ENCODE assay signal across 9 mouse cellular contexts in genomic region chr7:92984701-92985682, GRCm38 (mm10).
DNase-seq lines count a peak whose midpoint lies in the region; ATAC-seq and TF ChIP-seq lines count a peak whose summit lies in the region.
"Had no signal": no experiment of that assay in that cellular context is flagged by ENCODE, and none has a peak within 500 bp of the region (broad histone marks: within the 10 kb centered on the region; RNA-seq: fewer than 3 reads in every experiment).

No protein-coding gene starts in this region.

- H3K9ac ChIP-seq in forebrain, embryonic 14.5 days (ENCODE audit: low read length): peak overlapping the region; percentile 6; the same call in 1 of the 2 replicates
- no peak overlapping the region for H3K9ac ChIP-seq in intestine, embryonic 15.5 days
- no peak overlapping the region; the same call in 1 of the 2 replicates for H3K9ac ChIP-seq in stomach, embryonic 16.5 days (ENCODE audit: low read length)
- no peak overlapping the region for H3K9ac ChIP-seq in liver, embryonic 11.5 days (ENCODE audit: low read depth, low read length)
- H3K9ac ChIP-seq: limb, embryonic 12.5 days had no signal

- no peak for DNase-seq in gastrocnemius, adult 2 months
- no peak for DNase-seq in gastrocnemius, postnatal 25 days
- DNase-seq in cerebellum, adult 11-12 months: peak; percentile 52
- peak; percentile 79 for DNase-seq in forebrain, embryonic 14.5 days (ENCODE audit: low spot score)
- DNase-seq in urinary bladder, adult 2 months (ENCODE audit: low spot score): no peak
- DNase-seq in liver, embryonic 11.5 days (ENCODE audit: low spot score): no peak

- no peaks in the 10 kb centered on the region for H3K9me3 ChIP-seq in forebrain, embryonic 14.5 days (replicated peaks; ENCODE audit: control insufficient read depth, low read length)
- no peaks in the 10 kb centered on the region for H3K9me3 ChIP-seq in intestine, embryonic 15.5 days
- H3K9me3 ChIP-seq in stomach, embryonic 16.5 days (replicated peaks; ENCODE audit: control insufficient read depth, low read length): no peaks in the 10 kb centered on the region
- no peaks in the 10 kb centered on the region for H3K9me3 ChIP-seq in liver, embryonic 11.5 days (ENCODE audit: control insufficient read depth, low read length)
- H3K9me3 ChIP-seq: limb, embryonic 12.5 days had no signal

- H3K27me3 ChIP-seq in forebrain, embryonic 14.5 days (replicated peaks; ENCODE audit: control insufficient read depth, insufficient read depth, low read length): no peaks in the 10 kb centered on the region
- no peaks in the 10 kb centered on the region for H3K27me3 ChIP-seq in intestine, embryonic 15.5 days (replicated peaks)
- no peaks in the 10 kb centered on the region for H3K27me3 ChIP-seq in stomach, embryonic 16.5 days (ENCODE audit: control insufficient read depth, insufficient read depth, low read length)
- no peaks in the 10 kb centered on the region for H3K27me3 ChIP-seq in liver, embryonic 11.5 days (replicated peaks; ENCODE audit: control insufficient read depth, insufficient read depth, low read length)
- H3K27me3 ChIP-seq: limb, embryonic 12.5 days had no signal

- peak overlapping the region; percentile 39 for H3K4me2 ChIP-seq in forebrain, embryonic 14.5 days (ENCODE audit: low read length)
- H3K4me2 ChIP-seq in intestine, embryonic 15.5 days (replicated peaks): no peak overlapping the region
- H3K4me2 ChIP-seq in stomach, embryonic 16.5 days (ENCODE audit: low read depth, low read length): peak overlapping the region; percentile 18
- H3K4me2 ChIP-seq in liver, embryonic 11.5 days: no peak overlapping the region
- H3K4me2 ChIP-seq: limb, embryonic 12.5 days had no signal

- intact Hi-C loops in gastrocnemius, adult 2 months (cut with DNase I): no loop called here

- no peak for TF ChIP-seq CTCF in gastrocnemius, adult 2 months (IDR thresholded peaks at IDR 0.05)

- ATAC-seq in forebrain, embryonic 14.5 days: peak; percentile 90
- ATAC-seq in intestine, embryonic 15.5 days: peak; percentile 47; the same call in 1 of the 2 replicates
- peak; percentile 60; the same call in 1 of the 2 replicates for ATAC-seq in stomach, embryonic 16.5 days (ENCODE audit: insufficient read depth, low FRiP score)
- no peak; the same call in 1 of the 2 replicates for ATAC-seq in liver, embryonic 11.5 days (replicated peaks; ENCODE audit: low FRiP score)

- H3K36me3 ChIP-seq in forebrain, embryonic 14.5 days (ENCODE audit: control insufficient read depth, insufficient read depth, low read length): no peaks in the 10 kb centered on the region
- no peaks in the 10 kb centered on the region for H3K36me3 ChIP-seq in intestine, embryonic 15.5 days
- H3K36me3 ChIP-seq in stomach, embryonic 16.5 days (ENCODE audit: control insufficient read depth, insufficient read depth, low read length): no peaks in the 10 kb centered on the region
- no peaks in the 10 kb centered on the region for H3K36me3 ChIP-seq in liver, embryonic 11.5 days (ENCODE audit: control insufficient read depth, insufficient read depth, low read length)
- H3K36me3 ChIP-seq: limb, embryonic 12.5 days had no signal

- peak overlapping the region; percentile 43; the same call in 1 of the 2 replicates for H3K27ac ChIP-seq in gastrocnemius, adult 2 months
- H3K27ac ChIP-seq in forebrain, embryonic 14.5 days (ENCODE audit: low read depth, low read length): no peak overlapping the region
- no peak overlapping the region for H3K27ac ChIP-seq in intestine, embryonic 15.5 days
- peak overlapping the region; percentile 66 for H3K27ac ChIP-seq in stomach, embryonic 16.5 days (ENCODE audit: low read length)
- H3K27ac ChIP-seq in liver, embryonic 11.5 days (ENCODE audit: low read depth, low read length): no peak overlapping the region
- H3K27ac ChIP-seq: limb, embryonic 12.5 days had no signal

- H3K4me3 ChIP-seq in gastrocnemius, adult 2 months: no peak overlapping the region; the same call in 1 of the 2 replicates
- H3K4me3 ChIP-seq in forebrain, embryonic 14.5 days (ENCODE audit: low read depth, low read length): peak overlapping the region; percentile 8
- H3K4me3 ChIP-seq in intestine, embryonic 15.5 days (replicated peaks): no peak overlapping the region
- 0 out of 2 replicates have a peak overlapping the region, but pooled peaks have one; percentile 13 for H3K4me3 ChIP-seq in stomach, embryonic 16.5 days (replicated peaks; ENCODE audit: low read length)
- H3K4me3 ChIP-seq in liver, embryonic 11.5 days (ENCODE audit: low read depth, low read length): no peak overlapping the region
- H3K4me3 ChIP-seq: limb, embryonic 12.5 days had no signal

- H3K4me1 ChIP-seq in forebrain, embryonic 14.5 days (ENCODE audit: control insufficient read depth, insufficient read depth, low read length): peaks cover 7% of the 10 kb centered on the region
- no peaks in the 10 kb centered on the region for H3K4me1 ChIP-seq in intestine, embryonic 15.5 days (replicated peaks)
- no peaks in the 10 kb centered on the region for H3K4me1 ChIP-seq in stomach, embryonic 16.5 days (ENCODE audit: control insufficient read depth, insufficient read depth, low read length)
- no peaks in the 10 kb centered on the region for H3K4me1 ChIP-seq in liver, embryonic 11.5 days (replicated peaks; ENCODE audit: control insufficient read depth, insufficient read depth, low read length)
- H3K4me1 ChIP-seq: limb, embryonic 12.5 days had no signal

- 4% methylated on average over 18 of the region's 18 CpGs for WGBS in forebrain, embryonic 14.5 days
- WGBS in intestine, embryonic 15.5 days: 48% methylated on average over 18 of the region's 18 CpGs
- WGBS in stomach, embryonic 16.5 days: 43% methylated on average over 18 of the region's 18 CpGs
- WGBS in liver, embryonic 11.5 days: 59% methylated on average over 18 of the region's 18 CpGs

Comparison
In these comparisons a context has a peak if more than half of its experiments do, and no peak if none do; other contexts are left out.
1. DNase-seq: peak in cerebellum, adult 11-12 months (single experiment) and forebrain, embryonic 14.5 days (single experiment); none in gastrocnemius, adult 2 months (single experiment), gastrocnemius, postnatal 25 days (single experiment), urinary bladder, adult 2 months (single experiment) and liver, embryonic 11.5 days (single experiment).
2. H3K27ac ChIP-seq: peak in gastrocnemius, adult 2 months (single experiment) and stomach, embryonic 16.5 days (single experiment); none in forebrain, embryonic 14.5 days (single experiment), intestine, embryonic 15.5 days (single experiment) and liver, embryonic 11.5 days (single experiment).
3. H3K4me3 ChIP-seq: peak in forebrain, embryonic 14.5 days (single experiment) and stomach, embryonic 16.5 days (single experiment); none in gastrocnemius, adult 2 months (single experiment), intestine, embryonic 15.5 days (single experiment) and liver, embryonic 11.5 days (single experiment).
4. H3K4me2 ChIP-seq: peak in forebrain, embryonic 14.5 days (single experiment) and stomach, embryonic 16.5 days (single experiment); none in intestine, embryonic 15.5 days (single experiment) and liver, embryonic 11.5 days (single experiment).